Mouse (Mus musculus): ENCODE measurements around the gene Abcd4.

GRCm38 (mm10) chr12:84581285-84581684 lies 35.9 kb downstream of the Abcd4 start:
- no peak for TF ChIP-seq CTCF (IDR thresholded peaks at IDR 0.05; ENCODE audit: borderline replicate concordance, insufficient read depth, low read depth, low read length)
- TF ChIP-seq POLR2A (IDR thresholded peaks at IDR 0.05; ENCODE audit: borderline replicate concordance, insufficient read depth, low read length), result no peak

Data from cerebellum, adult 2 months (tissue).